Mouse (Mus musculus) Muller cell, postnatal 12 days (primary cell): ENCODE results near the gene Tnfsf13.
"Not testable (repeated sequence)": the region's sequence is repeated elsewhere in the genome, so short reads cannot be mapped to it uniquely, and the experiment has no call there.

Experiments
- DNase-seq: peaks from one replicate; pipeline ENCODE4 v3.0.0-alpha.2; 2015; ENCODE audit errors: inconsistent ontology term

The Tnfsf13 gene

GRCm38 (mm10) chr11:69685526-69686148 is at the start of gene Tnfsf13:
Gene Tnfsf13 (minus strand): TSS chr11:69685784.
- DNase-seq: peak; percentile 94

DNA sequence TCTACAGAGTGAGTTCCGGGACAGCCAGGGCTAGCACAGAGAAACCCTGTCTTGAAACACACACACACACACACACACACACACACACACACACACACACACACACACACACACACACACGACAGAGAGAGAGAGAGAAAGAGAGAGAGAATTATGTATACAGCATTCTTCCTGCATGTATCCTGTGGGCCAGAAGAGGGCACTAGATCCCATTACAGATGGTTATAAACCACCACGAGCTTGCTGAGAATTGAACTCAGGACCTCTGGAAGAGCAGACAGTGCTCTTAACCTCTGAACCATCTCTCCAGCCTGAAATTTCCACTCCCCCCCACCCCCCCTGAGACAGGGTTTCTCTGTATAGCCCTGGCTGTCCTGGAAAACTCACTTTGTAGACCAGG is 45.8 kb upstream of the Tnfsf13 start:
- not testable (repeated sequence) for DNase-seq

DNA sequence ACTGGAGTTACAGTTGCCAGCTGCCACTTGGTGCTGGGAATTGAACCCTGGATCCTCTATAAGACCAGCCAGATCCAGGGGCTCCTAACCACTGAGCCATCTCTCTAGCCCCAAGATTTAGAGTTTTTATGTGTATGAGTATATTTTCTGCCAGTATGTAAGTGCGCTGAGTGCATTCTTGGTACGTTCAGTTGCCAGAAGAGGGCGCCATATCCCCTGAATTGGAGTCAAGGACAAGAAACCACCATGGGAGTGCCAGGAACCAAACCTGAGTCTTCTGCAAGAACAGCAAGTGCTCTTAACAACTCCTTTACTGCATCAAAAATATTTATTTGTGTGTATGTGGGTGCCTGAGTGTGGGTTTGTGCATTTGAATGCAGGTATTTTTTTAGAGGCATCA is 43.5 kb upstream of the Tnfsf13 start:
- no peak for DNase-seq

- peak; percentile 19 for DNase-seq
Observed at GRCm38 (mm10) chr11:69725951-69726350, 40.4 kb upstream of the Tnfsf13 start.

- no peak for DNase-seq
Observed at GRCm38 (mm10) chr11:69723074-69723473, 37.5 kb upstream of the Tnfsf13 start.

- no peak for DNase-seq
Observed at GRCm38 (mm10) chr11:69720852-69721251, 35.3 kb upstream of the Tnfsf13 start.

- no peak for DNase-seq
Observed at GRCm38 (mm10) chr11:69719423-69719822, 33.8 kb upstream of the Tnfsf13 start.

DNA sequence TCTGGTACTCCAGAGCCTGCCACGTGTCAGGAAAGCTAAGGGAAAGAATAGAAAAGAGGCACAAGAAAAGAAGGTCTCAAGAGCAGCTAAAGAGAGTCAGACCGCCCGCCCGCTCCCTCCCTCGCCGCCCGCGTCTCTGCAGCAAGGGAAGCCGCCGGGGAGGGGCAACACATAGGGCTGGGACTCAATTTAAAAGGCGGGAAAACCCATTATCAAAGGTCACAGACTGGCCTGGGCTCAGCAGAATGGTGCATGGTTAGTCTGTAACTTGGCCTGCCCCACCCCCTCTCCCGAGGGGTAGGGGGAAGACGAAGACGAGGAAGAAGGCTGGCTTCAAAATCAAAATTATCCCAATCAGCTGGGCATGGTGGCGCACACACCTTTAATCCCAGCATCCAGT is 33.1 kb upstream of the Tnfsf13 start:
- no peak for DNase-seq

- no peak for DNase-seq
Observed at GRCm38 (mm10) chr11:69716953-69717352, 31.4 kb upstream of the Tnfsf13 start.

- peak; percentile 27 for DNase-seq
Observed at GRCm38 (mm10) chr11:69715929-69716328, 30.3 kb upstream of the Tnfsf13 start.

- DNase-seq: no peak
Observed at GRCm38 (mm10) chr11:69715482-69715881, 29.9 kb upstream of the Tnfsf13 start.

- DNase-seq: no peak
Observed at GRCm38 (mm10) chr11:69714636-69715329, 29.2 kb upstream of the Tnfsf13 start.

DNA sequence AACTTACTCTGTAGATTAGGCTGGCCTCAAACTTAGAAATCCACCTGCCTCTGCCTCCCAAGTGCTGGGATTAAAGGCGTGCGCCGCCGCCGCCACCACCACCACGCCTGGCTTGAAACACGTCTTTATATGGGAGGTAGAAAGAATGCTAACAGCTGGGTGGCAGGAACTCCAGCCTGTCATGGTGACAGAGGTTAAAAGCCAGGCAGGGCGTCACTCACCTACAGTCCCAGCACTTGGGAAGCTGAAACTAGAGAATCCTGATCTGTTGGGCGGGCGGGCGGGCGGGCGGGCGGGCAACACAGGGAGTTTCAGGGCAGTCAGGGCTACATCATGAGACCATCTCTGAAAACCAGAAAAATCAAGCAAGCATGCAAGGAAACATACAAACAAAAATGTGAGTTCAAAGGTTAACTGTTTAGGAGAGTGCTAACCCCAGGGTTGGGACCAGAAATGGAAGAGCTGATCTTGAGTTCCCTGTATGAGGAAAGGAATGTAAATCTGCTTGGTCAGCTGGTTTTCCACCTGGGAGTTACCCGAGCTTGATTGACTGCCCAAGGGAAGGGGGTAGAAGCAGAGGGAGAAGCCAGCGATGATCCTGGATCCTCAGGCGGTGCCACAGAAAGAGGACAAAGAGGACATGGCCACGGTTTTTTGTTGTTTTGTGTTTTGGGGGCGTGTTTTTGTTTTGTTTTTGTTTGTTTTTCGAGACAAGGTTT is 27.5 kb upstream of the Tnfsf13 start:
- DNase-seq: no peak

GRCm38 (mm10) chr11:69711082-69711481 is 25.5 kb upstream of the Tnfsf13 start:
- DNase-seq: no peak

DNA sequence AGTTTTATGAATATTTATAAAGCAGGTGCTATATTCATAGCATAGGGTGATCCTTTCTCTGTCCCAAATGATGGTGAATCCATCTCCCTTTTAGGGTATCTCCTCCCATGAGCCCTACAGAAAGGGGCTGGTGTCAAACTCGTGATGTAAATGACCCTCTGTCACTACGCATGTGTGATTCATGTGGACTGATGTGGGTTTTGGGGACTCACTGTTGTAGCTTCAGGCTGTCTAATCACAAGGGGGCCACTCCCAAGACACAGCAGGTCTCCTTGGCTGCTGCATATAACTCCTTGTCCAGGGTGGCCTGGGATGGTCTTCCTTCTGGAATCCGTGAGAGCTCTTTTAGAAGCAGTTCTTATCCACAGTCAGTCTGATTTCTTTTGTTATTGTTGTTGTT is 24.9 kb upstream of the Tnfsf13 start:
- DNase-seq: no peak

- DNase-seq: no peak
Observed at GRCm38 (mm10) chr11:69709554-69710446, 24.2 kb upstream of the Tnfsf13 start.

GRCm38 (mm10) chr11:69708614-69709265 is 23.2 kb upstream of the Tnfsf13 start:
- no peak for DNase-seq

GRCm38 (mm10) chr11:69707873-69708381 is 22.3 kb upstream of the Tnfsf13 start:
- DNase-seq: no peak

DNA sequence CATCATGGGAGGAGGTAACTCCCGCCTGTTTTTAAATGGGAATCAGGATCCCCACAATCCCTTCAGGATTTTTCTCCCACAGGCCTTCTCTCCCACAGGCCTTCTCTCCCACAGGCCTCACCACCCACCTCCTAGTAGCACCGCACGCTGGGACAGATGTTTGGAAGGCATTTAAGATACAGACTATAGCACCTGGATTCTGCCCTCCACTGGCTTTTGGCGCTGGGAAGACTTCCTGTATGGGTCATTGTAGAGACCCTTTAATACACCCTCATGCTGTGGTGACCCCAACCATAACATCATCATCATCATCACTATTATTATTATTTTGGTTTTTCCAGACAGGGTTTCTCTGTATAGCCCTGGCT is 21.9 kb upstream of the Tnfsf13 start:
- no peak for DNase-seq

- DNase-seq: peak; percentile 87
Observed at GRCm38 (mm10) chr11:69706775-69707479, 21.3 kb upstream of the Tnfsf13 start.

GRCm38 (mm10) chr11:69704613-69705010 is 19.0 kb upstream of the Tnfsf13 start:
- no peak for DNase-seq
